Mouse (Mus musculus) testis, adult 2 months (tissue): ENCODE measurements around the gene Spred3.

Experiments used
- CTCF ChIP-seq: fragments of 200-500 bp; IDR thresholded peaks from 2 replicates; pipeline ENCODE4 v1.5.1; 2012; ENCODE audit warnings: low read depth, mild to moderate bottlenecking, inconsistent platforms, low read length, moderate library complexity; ENCODE audit not compliant: control insufficient read depth, insufficient read depth, insufficient replicate concordance
- POLR2A ChIP-seq: fragments of 200-500 bp; IDR thresholded peaks from 2 replicates; pipeline ENCODE4 v1.6.1; 2012; ENCODE audit warnings: low read depth, mild to moderate bottlenecking, inconsistent platforms, low read length, moderate library complexity; ENCODE audit not compliant: control insufficient read depth

DNA sequence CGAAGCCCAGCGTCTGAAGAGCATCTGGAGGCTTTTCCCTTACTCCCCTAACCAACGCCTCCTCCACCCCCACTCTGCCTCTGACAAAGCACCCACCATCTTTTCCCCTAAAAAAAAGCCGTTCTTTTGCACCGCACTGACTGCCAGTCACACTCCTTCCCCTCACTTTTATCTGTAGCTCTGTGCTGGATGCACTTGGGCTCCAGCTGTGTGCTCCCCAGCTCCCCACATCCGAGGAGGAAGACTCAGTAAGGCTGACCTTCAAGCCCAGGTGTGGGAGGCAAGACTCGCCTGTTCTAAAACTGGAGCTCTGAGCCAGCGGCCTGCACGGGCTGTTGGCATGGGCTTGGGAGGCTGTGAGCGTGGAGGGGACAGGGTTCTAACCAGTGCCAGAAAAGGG lies 18.7 kb downstream of the Spred3 start:
- no peak for TF ChIP-seq POLR2A
- no peak for TF ChIP-seq CTCF
